Mouse (Mus musculus) regulatory T cell (primary cell): ENCODE data around the gene Srgap2.

Experiments used
- in situ Hi-C: fragments of 300-600 bp; cut with MboI, MseI; formaldehyde crosslinking; loops from one replicate; pipeline ENCODE4 v1.15.1; 2025; ENCODE audit warnings: high pct_unique_total_duplicates

Srgap2 gene

GRCm38 (mm10) chr1:131417821-131418660, 109.1 kb downstream of the Srgap2 start:
- in situ Hi-C loops: no loop called here

GRCm38 (mm10) chr1:131417059-131417750, 109.9 kb downstream of the Srgap2 start:
- in situ Hi-C loops: no loop called here

GRCm38 (mm10) chr1:131403567-131403966, 123.6 kb downstream of the Srgap2 start:
- in situ Hi-C loops: no loop called here

- in situ Hi-C loops: no loop called here
Observed at GRCm38 (mm10) chr1:131400844-131401243, 126.3 kb downstream of the Srgap2 start.

- in situ Hi-C loops: loop anchor here (10.0 kb wide), 1 partner anchor 1317 kb away; no protein-coding TSS in a partner anchor
Observed at GRCm38 (mm10) chr1:131398181-131398580, 129.0 kb downstream of the Srgap2 start.

- in situ Hi-C loops: no loop called here
Observed at GRCm38 (mm10) chr1:131384406-131384805, 142.7 kb downstream of the Srgap2 start.

GRCm38 (mm10) chr1:131382184-131382583, 145.0 kb downstream of the Srgap2 start:
- in situ Hi-C loops: no loop called here

- in situ Hi-C loops: no loop called here
Observed at GRCm38 (mm10) chr1:131380254-131380653, 146.9 kb downstream of the Srgap2 start.

- in situ Hi-C loops: no loop called here
Observed at GRCm38 (mm10) chr1:131378914-131379474, 148.2 kb downstream of the Srgap2 start.

GRCm38 (mm10) chr1:131378081-131378913, 148.9 kb downstream of the Srgap2 start:
- in situ Hi-C loops: no loop called here

GRCm38 (mm10) chr1:131365832-131366231, 161.3 kb downstream of the Srgap2 start:
- in situ Hi-C loops: no loop called here

- in situ Hi-C loops: no loop called here
Observed at GRCm38 (mm10) chr1:131364432-131364831, 162.7 kb downstream of the Srgap2 start.

GRCm38 (mm10) chr1:131363887-131364286, 163.3 kb downstream of the Srgap2 start:
- in situ Hi-C loops: no loop called here

- in situ Hi-C loops: no loop called here
Observed at GRCm38 (mm10) chr1:131362089-131362488, 165.1 kb downstream of the Srgap2 start.

- in situ Hi-C loops: no loop called here
Observed at GRCm38 (mm10) chr1:131360800-131361199, 166.4 kb downstream of the Srgap2 start.

- in situ Hi-C loops: no loop called here
Observed at GRCm38 (mm10) chr1:131359609-131360008, 167.5 kb downstream of the Srgap2 start.

- in situ Hi-C loops: no loop called here
Observed at GRCm38 (mm10) chr1:131357213-131357612, 169.9 kb downstream of the Srgap2 start.

- in situ Hi-C loops: no loop called here
Observed at GRCm38 (mm10) chr1:131351436-131351835, 175.7 kb downstream of the Srgap2 start.

GRCm38 (mm10) chr1:131349993-131350510, 177.1 kb downstream of the Srgap2 start:
- in situ Hi-C loops: no loop called here

- in situ Hi-C loops: no loop called here
Observed at GRCm38 (mm10) chr1:131347708-131348107, 179.4 kb downstream of the Srgap2 start.

GRCm38 (mm10) chr1:131346916-131347555, 180.1 kb downstream of the Srgap2 start:
- in situ Hi-C loops: no loop called here
